Mouse (Mus musculus): ENCODE measurements around the gene Zbed3. TPM values are rescaled to one million over a fixed set of nuclear protein-coding genes. Genes with fewer than 3 reads are reported as not detected.

Zbed3 gene
- polyA plus RNA-seq, 1 experiment from 2014 or later, result 53.2 TPM

GRCm38 (mm10) chr13:95312016-95312415, 11.4 kb upstream of the Zbed3 start:
- no peaks in the 10 kb centered on the region for H3K36me3 ChIP-seq (ENCODE audit: control insufficient read depth, insufficient read depth)
- H3K4me2 ChIP-seq (ENCODE audit: low read depth, low read length), result no peak overlapping the region
- ATAC-seq (replicated peaks; ENCODE audit: extremely low read depth, insufficient read depth, low FRiP score), result no peak
- no peak overlapping the region for H3K9ac ChIP-seq (ENCODE audit: low read length)
- H3K27ac ChIP-seq (ENCODE audit: low read length), result no peak overlapping the region
- 77% methylated on average over 6 of the region's 6 CpGs for WGBS
- no peak overlapping the region for H3K4me3 ChIP-seq (ENCODE audit: low read length)
- H3K9me3 ChIP-seq (replicated peaks; ENCODE audit: control insufficient read depth, low read length), result no peaks in the 10 kb centered on the region
- H3K4me1 ChIP-seq (ENCODE audit: control insufficient read depth, insufficient read depth, low read length), result no peaks in the 10 kb centered on the region
- no peaks in the 10 kb centered on the region; the same call in 1 of the 2 replicates for H3K27me3 ChIP-seq (ENCODE audit: control insufficient read depth, insufficient read depth, low read length)

GRCm38 (mm10) chr13:95319153-95319552, 4.3 kb upstream of the Zbed3 start:
- Histone ChIP-seq H3K36me3 (ENCODE audit: control insufficient read depth, insufficient read depth) (no peaks in the 10 kb centered on the region), H3K27me3 (ENCODE audit: control insufficient read depth, insufficient read depth, low read length) (no peaks in the 10 kb centered on the region; the same call in 1 of the 2 replicates), H3K9ac (ENCODE audit: low read length) (no peak overlapping the region), H3K27ac (ENCODE audit: low read length) (no peak overlapping the region), H3K4me1 (ENCODE audit: control insufficient read depth, insufficient read depth, low read length) (no peaks in the 10 kb centered on the region), H3K9me3 (replicated peaks; ENCODE audit: control insufficient read depth, low read length) (no peaks in the 10 kb centered on the region), H3K4me3 (ENCODE audit: low read length) (no peak overlapping the region), H3K4me2 (ENCODE audit: low read depth, low read length) (no peak overlapping the region)
- 51% methylated on average over 6 of the region's 6 CpGs for WGBS
- no peak for ATAC-seq (replicated peaks; ENCODE audit: extremely low read depth, insufficient read depth, low FRiP score)

GRCm38 (mm10) chr13:95320451-95320850, 3.0 kb upstream of the Zbed3 start:
- H3K4me3 ChIP-seq (ENCODE audit: low read length), result no peak overlapping the region
- ATAC-seq (replicated peaks; ENCODE audit: extremely low read depth, insufficient read depth, low FRiP score), result no peak
- H3K9me3 ChIP-seq (replicated peaks; ENCODE audit: control insufficient read depth, low read length), result no peaks in the 10 kb centered on the region
- 59% methylated on average over 4 of the region's 4 CpGs for WGBS
- H3K36me3 ChIP-seq (ENCODE audit: control insufficient read depth, insufficient read depth), result no peaks in the 10 kb centered on the region
- no peak overlapping the region for H3K9ac ChIP-seq (ENCODE audit: low read length)
- no peak overlapping the region for H3K4me2 ChIP-seq (ENCODE audit: low read depth, low read length)
- no peaks in the 10 kb centered on the region for H3K4me1 ChIP-seq (ENCODE audit: control insufficient read depth, insufficient read depth, low read length)
- no peaks in the 10 kb centered on the region for H3K27me3 ChIP-seq (ENCODE audit: control insufficient read depth, insufficient read depth, low read length)
- no peak overlapping the region for H3K27ac ChIP-seq (ENCODE audit: low read length)

- Histone ChIP-seq H3K36me3 (ENCODE audit: control insufficient read depth, insufficient read depth) (no peaks in the 10 kb centered on the region), H3K9ac (ENCODE audit: low read length) (peak overlapping the region; percentile 99), H3K4me3 (ENCODE audit: low read length) (peak overlapping the region; percentile 93), H3K4me2 (ENCODE audit: low read depth, low read length) (peak overlapping the region; percentile 85), H3K9me3 (replicated peaks; ENCODE audit: control insufficient read depth, low read length) (no peaks in the 10 kb centered on the region), H3K27me3 (ENCODE audit: control insufficient read depth, insufficient read depth, low read length) (no peaks in the 10 kb centered on the region), H3K27ac (ENCODE audit: low read length) (peak overlapping the region; percentile 98), H3K4me1 (ENCODE audit: control insufficient read depth, insufficient read depth, low read length) (peaks cover 22% of the 10 kb centered on the region)
- 24% methylated on average over 15 of the region's 15 CpGs for whole genome bisulfite sequencing
- ATAC-seq (replicated peaks; ENCODE audit: extremely low read depth, insufficient read depth, low FRiP score), result no peak
Observed at GRCm38 (mm10) chr13:95323950-95324625, 676 bp downstream of the Zbed3 start.

- WGBS, result under 1% methylated on average over 22 of the region's 22 CpGs
- peak; percentile 50; the same call in 1 of the 2 replicates for ATAC-seq (replicated peaks; ENCODE audit: extremely low read depth, insufficient read depth, low FRiP score)
- Histone ChIP-seq H3K4me3 (ENCODE audit: low read length) (peak overlapping the region; percentile 93), H3K27ac (ENCODE audit: low read length) (peak overlapping the region; percentile 98), H3K9me3 (replicated peaks; ENCODE audit: control insufficient read depth, low read length) (no peaks in the 10 kb centered on the region), H3K36me3 (ENCODE audit: control insufficient read depth, insufficient read depth) (no peaks in the 10 kb centered on the region), H3K27me3 (ENCODE audit: control insufficient read depth, insufficient read depth, low read length) (no peaks in the 10 kb centered on the region), H3K4me2 (ENCODE audit: low read depth, low read length) (peak overlapping the region; percentile 85), H3K9ac (ENCODE audit: low read length) (peak overlapping the region; percentile 99), H3K4me1 (ENCODE audit: control insufficient read depth, insufficient read depth, low read length) (peaks cover 22% of the 10 kb centered on the region)
Observed at GRCm38 (mm10) chr13:95324626-95325079, 1.2 kb downstream of the Zbed3 start.

GRCm38 (mm10) chr13:95325080-95325906, 1.9 kb downstream of the Zbed3 start:
- Histone ChIP-seq H3K36me3 (ENCODE audit: control insufficient read depth, insufficient read depth) (no peaks in the 10 kb centered on the region), H3K9ac (ENCODE audit: low read length) (peak overlapping the region; percentile 99), H3K4me3 (ENCODE audit: low read length) (peak overlapping the region; percentile 93), H3K27me3 (ENCODE audit: control insufficient read depth, insufficient read depth, low read length) (no peaks in the 10 kb centered on the region), H3K4me1 (ENCODE audit: control insufficient read depth, insufficient read depth, low read length) (peaks cover 22% of the 10 kb centered on the region), H3K4me2 (ENCODE audit: low read depth, low read length) (peak overlapping the region; percentile 85), H3K9me3 (replicated peaks; ENCODE audit: control insufficient read depth, low read length) (no peaks in the 10 kb centered on the region), H3K27ac (ENCODE audit: low read length) (peak overlapping the region; percentile 98)
- ATAC-seq (replicated peaks; ENCODE audit: extremely low read depth, insufficient read depth, low FRiP score), result peak; percentile 74
- under 1% methylated on average over 63 of the region's 63 CpGs for WGBS

GRCm38 (mm10) chr13:95325907-95326550, 2.6 kb downstream of the Zbed3 start:
- H3K9me3 ChIP-seq (replicated peaks; ENCODE audit: control insufficient read depth, low read length), result no peaks in the 10 kb centered on the region
- H3K9ac ChIP-seq (ENCODE audit: low read length), result peak overlapping the region; percentile 99
- WGBS, result 11% methylated on average over 5 of the region's 5 CpGs
- H3K4me3 ChIP-seq (ENCODE audit: low read length), result peak overlapping the region; percentile 93
- H3K27ac ChIP-seq (ENCODE audit: low read length), result peak overlapping the region; percentile 98
- H3K27me3 ChIP-seq (ENCODE audit: control insufficient read depth, insufficient read depth, low read length), result no peaks in the 10 kb centered on the region
- ATAC-seq (replicated peaks; ENCODE audit: extremely low read depth, insufficient read depth, low FRiP score), result no peak
- H3K4me2 ChIP-seq (ENCODE audit: low read depth, low read length), result peak overlapping the region; percentile 85
- peaks cover 22% of the 10 kb centered on the region for H3K4me1 ChIP-seq (ENCODE audit: control insufficient read depth, insufficient read depth, low read length)
- H3K36me3 ChIP-seq (ENCODE audit: control insufficient read depth, insufficient read depth), result no peaks in the 10 kb centered on the region

- H3K9ac ChIP-seq (ENCODE audit: low read length), result peak overlapping the region; percentile 99
- no peaks in the 10 kb centered on the region for H3K36me3 ChIP-seq (ENCODE audit: control insufficient read depth, insufficient read depth)
- peaks cover 22% of the 10 kb centered on the region for H3K4me1 ChIP-seq (ENCODE audit: control insufficient read depth, insufficient read depth, low read length)
- H3K4me3 ChIP-seq (ENCODE audit: low read length), result peak overlapping the region; percentile 93
- peak overlapping the region; percentile 98 for H3K27ac ChIP-seq (ENCODE audit: low read length)
- no peaks in the 10 kb centered on the region for H3K27me3 ChIP-seq (ENCODE audit: control insufficient read depth, insufficient read depth, low read length)
- WGBS, result 20% methylated on average over 21 of the region's 21 CpGs
- ATAC-seq (replicated peaks; ENCODE audit: extremely low read depth, insufficient read depth, low FRiP score), result no peak
- no peaks in the 10 kb centered on the region for H3K9me3 ChIP-seq (replicated peaks; ENCODE audit: control insufficient read depth, low read length)
- peak overlapping the region; percentile 85 for H3K4me2 ChIP-seq (ENCODE audit: low read depth, low read length)
Observed at GRCm38 (mm10) chr13:95326611-95327344, 3.4 kb downstream of the Zbed3 start.

Measured in heart, embryonic 16.5 days (tissue).